Mouse (Mus musculus) spleen, adult 2 months (tissue): ENCODE data around the gene 2310039H08Rik. TPM values are rescaled to one million over a fixed set of nuclear protein-coding genes. Genes with fewer than 3 reads are reported as not detected.

Experiments
- DNase-seq, 2 experiments: peaks; one replicate each; pipeline versions ENCODE4 v3.0.0 to v3.0.0-alpha.2; 2012 to 2021; ENCODE audit warnings: low spot score in 2 of 2, low read depth in 1 of 2
- H3K27ac ChIP-seq: fragments of 200-500 bp; 2 replicates; pipeline ENCODE4 v1.5.1; 2012; ENCODE audit warnings: low read length, inconsistent platforms; ENCODE audit not compliant: insufficient read depth
- H3K27me3 ChIP-seq: fragments of 200-500 bp; 2 replicates; pipeline ENCODE4 v1.6.1; 2012; ENCODE audit warnings: mild to moderate bottlenecking, moderate library complexity, low read length, inconsistent platforms; ENCODE audit not compliant: control insufficient read depth, insufficient read depth
- H3K36me3 ChIP-seq: fragments of 200-500 bp; 2 replicates; pipeline ENCODE4 v1.6.1; 2012; ENCODE audit warnings: mild to moderate bottlenecking, low read length, inconsistent platforms; ENCODE audit not compliant: control insufficient read depth, insufficient read depth
- H3K4me1 ChIP-seq: fragments of 200-500 bp; 2 replicates; pipeline ENCODE4 v1.6.1; 2011; ENCODE audit warnings: inconsistent platforms; ENCODE audit not compliant: control insufficient read depth, insufficient read depth, insufficient read length
- H3K4me3 ChIP-seq: fragments of 200-500 bp; 2 replicates; pipeline ENCODE4 v1.5.1; 2011; ENCODE audit warnings: mild to moderate bottlenecking, inconsistent platforms; ENCODE audit not compliant: insufficient read depth, insufficient read length; ENCODE audit errors: extremely low read depth
- CTCF ChIP-seq: fragments of 200-500 bp; IDR thresholded peaks from 2 replicates; pipeline ENCODE4 v1.5.1; 2011; ENCODE audit warnings: mild to moderate bottlenecking, inconsistent platforms; ENCODE audit not compliant: insufficient read depth, insufficient read length, insufficient replicate concordance; ENCODE audit errors: extremely low read depth
- POLR2A ChIP-seq: fragments of 200-500 bp; IDR thresholded peaks from 2 replicates; pipeline ENCODE4 v1.6.1; 2011; ENCODE audit warnings: low read depth, low read length, inconsistent platforms
- WGBS: fragments of 180-500 bp; shearing (Covaris S2); methylation state at CpG from one replicate; pipeline ENCODE4 v1.1.7; 2018; 5-methylcytosine and 5-hydroxymethylcytosine counted together
- polyA plus RNA-seq: library from polyadenylated mRNA; depleted of rRNA; stranded (reverse); fragments of >200 nt; gene quantifications from 2 replicates; pipeline ENCODE4 v1.2.3, GENCODE M21; 2012

Gene 2310039H08Rik
- polyA plus RNA-seq, 1 experiment: 37.3 TPM

DNA sequence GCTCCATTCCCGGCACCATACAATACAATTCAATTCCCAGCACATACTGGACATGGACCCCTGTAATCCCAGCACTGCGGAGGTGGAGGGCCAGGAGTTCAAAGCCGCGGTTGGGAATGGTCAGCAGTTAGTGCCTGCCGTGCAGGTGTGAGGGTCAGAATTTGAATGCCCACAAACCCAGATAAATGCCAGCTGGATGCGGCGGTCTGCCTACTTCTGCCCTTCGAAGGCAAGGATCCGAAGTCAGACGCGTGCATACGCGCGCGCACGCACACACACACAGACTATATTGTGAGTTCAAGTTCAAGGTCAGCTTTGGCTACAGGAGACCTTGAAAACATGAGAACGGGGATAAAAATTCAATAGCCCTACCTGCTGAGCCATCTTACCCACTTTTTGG is 819 bp upstream of the 2310039H08Rik start:
- Histone ChIP-seq H3K4me1 (no peaks in the 10 kb centered on the region), H3K27ac (no peak overlapping the region), H3K4me3 (no peak overlapping the region), H3K27me3 (no peaks in the 10 kb centered on the region), H3K36me3 (peaks cover 13% of the 10 kb centered on the region)
- 78% methylated on average over 17 of the region's 17 CpGs for WGBS
- no peak for DNase-seq
- no peak for TF ChIP-seq CTCF
- no peak for TF ChIP-seq POLR2A

GRCm38 (mm10) chr17:46772038-46772403 is 414 bp upstream of the 2310039H08Rik start:
- H3K27me3 ChIP-seq: no peaks in the 10 kb centered on the region
- DNase-seq: no peak
- H3K36me3 ChIP-seq: peaks cover 13% of the 10 kb centered on the region
- WGBS: 8% methylated on average over 5 of the region's 5 CpGs
- no peaks in the 10 kb centered on the region for H3K4me1 ChIP-seq
- TF ChIP-seq CTCF (no peak), POLR2A (no peak)
- H3K27ac ChIP-seq: peak overlapping the region; percentile 13; the same call in 1 of the 2 replicates
- H3K4me3 ChIP-seq: peak overlapping the region; percentile 91

DNA sequence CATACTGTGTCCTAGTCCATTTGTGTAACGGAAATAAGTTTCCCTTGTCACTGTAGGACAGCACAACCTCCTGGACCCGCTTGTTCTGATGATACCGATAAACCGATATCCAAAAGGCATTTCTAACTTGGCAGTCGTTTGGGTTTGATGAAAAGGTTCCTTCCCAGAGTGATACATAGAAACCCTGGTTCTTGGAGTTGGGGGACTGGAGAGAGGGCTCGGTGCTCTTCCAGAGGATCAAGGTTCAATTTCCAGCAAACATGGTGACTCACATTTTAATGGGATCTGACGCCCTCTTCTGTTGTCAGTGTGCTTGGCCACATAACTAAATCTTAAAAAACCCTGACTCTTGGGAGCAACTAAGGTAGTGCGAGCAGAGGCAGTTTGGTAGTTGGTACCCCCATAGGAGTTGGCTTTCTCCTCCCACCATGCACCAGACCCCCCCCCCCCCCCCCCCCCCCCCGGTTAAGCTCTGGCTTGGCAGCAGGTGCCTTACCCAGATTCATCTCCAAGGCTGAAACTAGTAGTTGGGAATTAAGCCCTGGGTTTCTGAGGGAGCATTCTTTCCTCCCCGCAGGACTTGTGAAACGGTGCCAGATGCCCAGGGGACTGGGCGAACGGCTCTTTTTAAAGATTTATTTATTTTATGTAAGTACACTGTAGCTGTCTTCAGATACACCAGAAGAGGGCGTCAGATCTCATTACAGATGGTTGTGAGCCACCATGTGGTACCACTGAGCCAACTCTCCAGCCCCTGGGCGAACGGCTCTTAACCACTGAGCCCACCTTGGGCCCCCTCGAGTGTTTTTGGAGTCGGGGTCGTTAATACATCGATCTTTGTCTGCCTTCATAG is 1.1 kb downstream of the 2310039H08Rik start:
- Histone ChIP-seq H3K4me3 (peak overlapping the region; percentile 91), H3K4me1 (no peaks in the 10 kb centered on the region), H3K27ac (peak overlapping the region; percentile 73), H3K27me3 (no peaks in the 10 kb centered on the region), H3K36me3 (peaks cover 22% of the 10 kb centered on the region)
- DNase-seq: no peak
- 11% methylated on average over 20 of the region's 20 CpGs for WGBS
- TF ChIP-seq POLR2A: no peak
- no peak for TF ChIP-seq CTCF

GRCm38 (mm10) chr17:46774131-46774472 is 1.7 kb downstream of the 2310039H08Rik start:
- DNase-seq: no peak
- no peak for TF ChIP-seq POLR2A
- TF ChIP-seq CTCF: no peak
- no peaks in the 10 kb centered on the region for H3K4me1 ChIP-seq
- peaks cover 25% of the 10 kb centered on the region for H3K36me3 ChIP-seq
- H3K27ac ChIP-seq: no peak overlapping the region
- H3K4me3 ChIP-seq: no peak overlapping the region
- no peaks in the 10 kb centered on the region for H3K27me3 ChIP-seq
- 68% methylated on average over 2 of the region's 2 CpGs for WGBS

- WGBS: 95% methylated on average over 9 of the region's 9 CpGs
- H3K4me1 ChIP-seq: no peaks in the 10 kb centered on the region
- no peak for DNase-seq
- TF ChIP-seq POLR2A (no peak), CTCF (no peak)
- H3K27ac ChIP-seq: no peak overlapping the region
- no peaks in the 10 kb centered on the region for H3K27me3 ChIP-seq
- H3K36me3 ChIP-seq: peaks cover 32% of the 10 kb centered on the region
- H3K4me3 ChIP-seq: no peak overlapping the region
Observed at GRCm38 (mm10) chr17:46775070-46775469, 2.6 kb downstream of the 2310039H08Rik start.

DNA sequence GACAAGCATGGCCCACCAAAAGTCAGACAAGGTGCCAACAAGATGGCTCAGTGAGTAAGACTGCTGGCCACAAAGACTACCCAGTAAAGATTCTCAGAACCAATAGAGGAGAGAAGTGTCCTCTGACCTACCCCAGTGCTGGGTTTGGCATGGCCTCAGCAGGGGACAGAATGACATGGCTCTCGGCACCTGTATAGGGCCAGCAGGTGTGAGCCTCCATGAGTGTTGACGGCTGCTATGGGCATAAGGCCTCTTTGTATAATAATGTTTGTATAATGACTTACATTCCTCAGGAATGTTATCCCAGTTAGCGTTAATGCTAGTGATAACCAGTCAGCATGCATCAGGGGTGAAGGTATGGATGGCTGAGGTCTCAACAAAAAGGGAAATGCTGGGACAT is 3.7 kb downstream of the 2310039H08Rik start:
- no peak for TF ChIP-seq CTCF
- no peak for TF ChIP-seq POLR2A
- H3K4me1 ChIP-seq: no peaks in the 10 kb centered on the region
- WGBS: 91% methylated on average over 3 of the region's 3 CpGs
- peaks cover 36% of the 10 kb centered on the region for H3K36me3 ChIP-seq
- no peak overlapping the region for H3K4me3 ChIP-seq
- DNase-seq: no peak
- H3K27ac ChIP-seq: no peak overlapping the region
- H3K27me3 ChIP-seq: no peaks in the 10 kb centered on the region

DNA sequence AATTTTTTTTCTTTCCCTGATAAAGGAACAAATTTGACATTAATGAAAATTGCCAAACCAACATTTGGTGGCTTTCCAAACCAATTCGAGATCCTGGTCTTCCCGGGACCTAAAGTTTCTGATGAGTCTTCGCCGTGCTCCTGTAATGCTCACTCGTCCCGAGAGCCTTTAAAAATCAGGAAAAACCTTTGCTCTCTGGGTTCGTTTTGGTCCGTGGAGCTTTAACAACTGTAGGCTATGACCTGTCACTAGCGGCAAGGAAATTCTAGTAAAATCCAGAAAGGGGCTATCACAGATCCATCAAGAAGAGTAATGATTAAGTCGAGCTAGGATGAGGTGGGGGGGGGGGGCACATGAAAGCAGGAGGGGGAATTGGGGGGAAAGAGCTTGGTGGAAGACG is 9.4 kb downstream of the 2310039H08Rik start:
- Histone ChIP-seq H3K4me3 (peak overlapping the region; percentile 74), H3K36me3 (peaks cover 23% of the 10 kb centered on the region), H3K4me1 (no peaks in the 10 kb centered on the region; the same call in 1 of the 2 replicates), H3K27ac (peak overlapping the region; percentile 58), H3K27me3 (no peaks in the 10 kb centered on the region)
- DNase-seq: no peak
- WGBS: 3% methylated on average over 11 of the region's 11 CpGs
- no peak for TF ChIP-seq CTCF
- no peak for TF ChIP-seq POLR2A
